Mouse (Mus musculus): ENCODE results near the gene Sun3. TPM values are rescaled to one million over a fixed set of nuclear protein-coding genes. Genes with fewer than 3 reads are reported as not detected.

Sun3 gene
- polyA plus RNA-seq, 1 experiment from 2014 or later = 0.20 TPM

DNA sequence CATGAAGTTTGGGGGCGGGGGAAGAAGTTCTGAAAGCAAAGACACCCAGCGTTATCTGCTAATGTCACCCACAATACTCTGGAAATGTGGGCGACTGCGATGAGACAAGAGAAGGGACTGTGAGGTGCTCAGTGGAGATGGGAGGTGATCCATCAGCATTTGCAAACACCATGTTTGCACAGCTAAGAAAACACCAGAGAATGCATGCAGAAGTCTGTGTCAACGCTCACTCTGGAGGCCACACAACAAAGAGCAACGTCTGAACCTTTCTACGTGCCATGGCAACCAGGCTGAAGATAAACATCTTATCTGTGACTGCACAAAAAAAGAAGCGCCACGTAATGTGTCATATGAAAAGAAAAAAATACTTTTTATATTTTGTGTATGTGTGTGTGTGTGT lies 78.3 kb downstream of the Sun3 start:
- Histone ChIP-seq H3K27me3 (ENCODE audit: control insufficient read depth, insufficient read depth, low read length) (no peaks in the 10 kb centered on the region), H3K9me3 (ENCODE audit: control insufficient read depth, low read length) (no peaks in the 10 kb centered on the region), H3K36me3 (ENCODE audit: control insufficient read depth, insufficient read depth, low read length) (no peaks in the 10 kb centered on the region), H3K9ac (ENCODE audit: low read length) (no peak overlapping the region), H3K4me2 (ENCODE audit: low read depth) (no peak overlapping the region), H3K27ac (ENCODE audit: low read depth, low read length) (no peak overlapping the region), H3K4me1 (ENCODE audit: control insufficient read depth, insufficient read depth, low read length) (no peaks in the 10 kb centered on the region), H3K4me3 (ENCODE audit: low read depth, low read length) (no peak overlapping the region)
- no peak for ATAC-seq (ENCODE audit: insufficient read depth, low FRiP score, low TSS enrichment)
- DNase-seq (ENCODE audit: low spot score) = no peak
- WGBS = 51% methylated on average over 9 of the region's 9 CpGs

- no peak for ATAC-seq (ENCODE audit: insufficient read depth, low FRiP score, low TSS enrichment)
- H3K4me1 ChIP-seq (ENCODE audit: control insufficient read depth, insufficient read depth, low read length) = no peaks in the 10 kb centered on the region
- no peak overlapping the region for H3K4me2 ChIP-seq (ENCODE audit: low read depth)
- no peak overlapping the region for H3K9ac ChIP-seq (ENCODE audit: low read length)
- H3K27me3 ChIP-seq (ENCODE audit: control insufficient read depth, insufficient read depth, low read length) = no peaks in the 10 kb centered on the region
- H3K4me3 ChIP-seq (ENCODE audit: low read depth, low read length) = no peak overlapping the region
- WGBS = 95% methylated on average over 7 of the region's 7 CpGs
- no peak overlapping the region for H3K27ac ChIP-seq (ENCODE audit: low read depth, low read length)
- no peak for DNase-seq (ENCODE audit: low spot score)
- no peaks in the 10 kb centered on the region for H3K9me3 ChIP-seq (ENCODE audit: control insufficient read depth, low read length)
- H3K36me3 ChIP-seq (ENCODE audit: control insufficient read depth, insufficient read depth, low read length) = no peaks in the 10 kb centered on the region
Observed at GRCm38 (mm10) chr11:8968094-8968493, 80.7 kb downstream of the Sun3 start.

Other genes with a start within 250 kb of the Sun3 start
- 0.25 and 0.27 TPM in 2 replicates for gene Pkd1l1, start 75.7 kb downstream of the Sun3 start, polyA plus RNA-seq (2014; fragmentation: Nextera tagmentation; extraction: Ambion mirVana)
- 18.7 and 23.3 TPM in 2 replicates for gene Hus1, start 37.8 kb downstream of the Sun3 start, polyA plus RNA-seq (2014; fragmentation: Nextera tagmentation; extraction: Ambion mirVana)
- gene Gm11992, start 397 bp downstream of the Sun3 start, polyA plus RNA-seq (2014; fragmentation: Nextera tagmentation; extraction: Ambion mirVana) = 0.38 and 0.46 TPM in 2 replicates
- gene Upp1, start 69.1 kb upstream of the Sun3 start, polyA plus RNA-seq (2014; fragmentation: Nextera tagmentation; extraction: Ambion mirVana) = 5.7 and 5.8 TPM in 2 replicates
- not detected in 2 replicates for gene Abca13, start 143.0 kb upstream of the Sun3 start, polyA plus RNA-seq (2014; fragmentation: Nextera tagmentation; extraction: Ambion mirVana)